Mouse (Mus musculus) embryonic facial prominence, embryonic 10.5 days (tissue): Measurements from ENCODE around the gene Treml4. TPM values are rescaled to one million over a fixed set of nuclear protein-coding genes. Genes with fewer than 3 reads are reported as not detected.
A peak's percentile ranks its signal among the peaks of the same experiment; 100 is the strongest.

Experiments used
- DNase-seq: peaks from one replicate; pipeline ENCODE4 v3.0.0-alpha.2; 2017; ENCODE audit warnings: low spot score
- H3K27ac ChIP-seq: fragments of 300-500 bp; sonication (generic); replicated peaks from 2 replicates; pipeline ENCODE4 v1.5.1; 2016; ENCODE audit warnings: mild to moderate bottlenecking
- H3K27me3 ChIP-seq: fragments of 300-500 bp; sonication (generic); replicated peaks from 2 replicates; pipeline ENCODE4 v1.6.1; 2016; ENCODE audit warnings: low read depth, mild to moderate bottlenecking; ENCODE audit not compliant: poor library complexity, severe bottlenecking
- H3K36me3 ChIP-seq: fragments of 300-500 bp; sonication (generic); replicated peaks from 2 replicates; pipeline ENCODE4 v1.6.1; 2016; ENCODE audit warnings: mild to moderate bottlenecking, moderate library complexity
- H3K4me1 ChIP-seq: fragments of 300-500 bp; sonication (generic); 2 replicates; pipeline ENCODE4 v1.6.1; 2016
- H3K4me3 ChIP-seq: fragments of 300-500 bp; sonication (generic); 2 replicates; pipeline ENCODE4 v1.5.1; 2016; ENCODE audit warnings: mild to moderate bottlenecking, moderate library complexity
- H3K9me3 ChIP-seq: fragments of 300-500 bp; sonication (generic); 2 replicates; pipeline ENCODE4 v1.6.1; 2016; ENCODE audit warnings: mild to moderate bottlenecking
- WGBS: fragments of 180-500 bp; shearing (Covaris S2); methylation state at CpG from one replicate; pipeline ENCODE4 v1.1.7; 2016; 5-methylcytosine and 5-hydroxymethylcytosine counted together
- polyA plus RNA-seq: library from polyadenylated mRNA; unstranded; fragments of >200 nt; fragmentation: Nextera tagmentation; extraction: Ambion mirVana; gene quantifications from 2 replicates; pipeline ENCODE4 v1.2.1, GENCODE M21; 2016

The Treml4 gene
- polyA plus RNA-seq, 1 experiment from 2014 or later: 0.11 TPM

- Histone ChIP-seq H3K36me3 (no peaks in the 10 kb centered on the region), H3K4me1 (no peaks in the 10 kb centered on the region), H3K9me3 (peaks cover 12% of the 10 kb centered on the region; the same call in 1 of the 2 replicates), H3K27me3 (no peaks in the 10 kb centered on the region), H3K4me3 (no peak overlapping the region), H3K27ac (no peak overlapping the region)
- no peak for DNase-seq
- WGBS: 79% methylated on average over 2 of the region's 2 CpGs
Observed at GRCm38 (mm10) chr17:48261868-48262267, 2.2 kb upstream of the Treml4 start.

- Histone ChIP-seq H3K27me3 (no peaks in the 10 kb centered on the region), H3K4me1 (no peaks in the 10 kb centered on the region), H3K4me3 (no peak overlapping the region), H3K27ac (no peak overlapping the region), H3K9me3 (peaks cover 2% of the 10 kb centered on the region; the same call in 1 of the 2 replicates), H3K36me3 (no peaks in the 10 kb centered on the region)
- 92% methylated on average over 7 of the region's 7 CpGs for WGBS
- no peak for DNase-seq
Observed at GRCm38 (mm10) chr17:48264662-48265061, 567 bp downstream of the Treml4 start.

- WGBS: 52% methylated on average over 2 of the region's 2 CpGs
- no peak overlapping the region for H3K4me3 ChIP-seq
- H3K27ac ChIP-seq: no peak overlapping the region
- H3K4me1 ChIP-seq: no peaks in the 10 kb centered on the region
- H3K27me3 ChIP-seq: no peaks in the 10 kb centered on the region
- no peaks in the 10 kb centered on the region for H3K9me3 ChIP-seq
- no peak for DNase-seq
- H3K36me3 ChIP-seq: no peaks in the 10 kb centered on the region
Observed at GRCm38 (mm10) chr17:48266138-48266537, 2.0 kb downstream of the Treml4 start.

- Histone ChIP-seq H3K4me3 (no peak overlapping the region), H3K4me1 (no peaks in the 10 kb centered on the region), H3K36me3 (no peaks in the 10 kb centered on the region), H3K27ac (no peak overlapping the region), H3K9me3 (no peaks in the 10 kb centered on the region), H3K27me3 (no peaks in the 10 kb centered on the region)
- no peak for DNase-seq
- 55% methylated on average over 2 of the region's 2 CpGs for WGBS
Observed at GRCm38 (mm10) chr17:48266610-48267304, 2.7 kb downstream of the Treml4 start.

GRCm38 (mm10) chr17:48267591-48267990, 3.5 kb downstream of the Treml4 start:
- no peaks in the 10 kb centered on the region for H3K36me3 ChIP-seq
- WGBS: 90% methylated on average over 1 of the region's 1 CpGs
- no peaks in the 10 kb centered on the region for H3K4me1 ChIP-seq
- no peaks in the 10 kb centered on the region for H3K27me3 ChIP-seq
- H3K9me3 ChIP-seq: no peaks in the 10 kb centered on the region
- H3K27ac ChIP-seq: no peak overlapping the region
- H3K4me3 ChIP-seq: no peak overlapping the region
- no peak for DNase-seq

GRCm38 (mm10) chr17:48268276-48268675, 4.2 kb downstream of the Treml4 start:
- Histone ChIP-seq H3K27me3 (no peaks in the 10 kb centered on the region), H3K9me3 (no peaks in the 10 kb centered on the region), H3K4me3 (no peak overlapping the region), H3K36me3 (no peaks in the 10 kb centered on the region), H3K27ac (no peak overlapping the region), H3K4me1 (no peaks in the 10 kb centered on the region)
- no peak for DNase-seq

GRCm38 (mm10) chr17:48269833-48270232, 5.7 kb downstream of the Treml4 start:
- no peaks in the 10 kb centered on the region for H3K27me3 ChIP-seq
- H3K27ac ChIP-seq: no peak overlapping the region
- 74% methylated on average over 4 of the region's 4 CpGs for WGBS
- no peak overlapping the region for H3K4me3 ChIP-seq
- no peaks in the 10 kb centered on the region for H3K9me3 ChIP-seq
- DNase-seq: no peak
- H3K36me3 ChIP-seq: no peaks in the 10 kb centered on the region
- no peaks in the 10 kb centered on the region for H3K4me1 ChIP-seq

GRCm38 (mm10) chr17:48272158-48272557, 8.1 kb downstream of the Treml4 start:
- 85% methylated on average over 5 of the region's 5 CpGs for WGBS
- Histone ChIP-seq H3K4me3 (no peak overlapping the region), H3K27me3 (no peaks in the 10 kb centered on the region), H3K9me3 (no peaks in the 10 kb centered on the region), H3K4me1 (peaks cover 4% of the 10 kb centered on the region; the same call in 1 of the 2 replicates), H3K27ac (peak overlapping the region; percentile 40; the same call in 1 of the 2 replicates), H3K36me3 (no peaks in the 10 kb centered on the region)
- DNase-seq: no peak

- no peaks in the 10 kb centered on the region for H3K36me3 ChIP-seq
- H3K27me3 ChIP-seq: no peaks in the 10 kb centered on the region
- H3K27ac ChIP-seq: peak overlapping the region; percentile 40; the same call in 1 of the 2 replicates
- H3K9me3 ChIP-seq: no peaks in the 10 kb centered on the region
- DNase-seq: no peak
- WGBS: 90% methylated on average over 4 of the region's 4 CpGs
- H3K4me3 ChIP-seq: no peak overlapping the region
- H3K4me1 ChIP-seq: peaks cover 4% of the 10 kb centered on the region; the same call in 1 of the 2 replicates
Observed at GRCm38 (mm10) chr17:48272598-48272997, 8.5 kb downstream of the Treml4 start.

- no peaks in the 10 kb centered on the region for H3K9me3 ChIP-seq
- no peaks in the 10 kb centered on the region for H3K27me3 ChIP-seq
- WGBS: 90% methylated on average over 4 of the region's 4 CpGs
- peaks cover 4% of the 10 kb centered on the region; the same call in 1 of the 2 replicates for H3K4me1 ChIP-seq
- H3K27ac ChIP-seq: no peak overlapping the region
- no peaks in the 10 kb centered on the region for H3K36me3 ChIP-seq
- no peak for DNase-seq
- no peak overlapping the region for H3K4me3 ChIP-seq
Observed at GRCm38 (mm10) chr17:48274098-48274497, 10.0 kb downstream of the Treml4 start.

GRCm38 (mm10) chr17:48274885-48275284, 10.8 kb downstream of the Treml4 start:
- WGBS: 29% methylated on average over 6 of the region's 6 CpGs
- Histone ChIP-seq H3K4me3 (no peak overlapping the region), H3K36me3 (no peaks in the 10 kb centered on the region), H3K27me3 (no peaks in the 10 kb centered on the region), H3K9me3 (no peaks in the 10 kb centered on the region), H3K27ac (no peak overlapping the region), H3K4me1 (peaks cover 4% of the 10 kb centered on the region; the same call in 1 of the 2 replicates)
- peak; percentile 81 for DNase-seq

- DNase-seq: no peak
- H3K9me3 ChIP-seq: no peaks in the 10 kb centered on the region
- H3K4me1 ChIP-seq: peaks cover 9% of the 10 kb centered on the region
- no peaks in the 10 kb centered on the region for H3K27me3 ChIP-seq
- no peak overlapping the region for H3K27ac ChIP-seq
- WGBS: 65% methylated on average over 7 of the region's 7 CpGs
- H3K4me3 ChIP-seq: no peak overlapping the region
- no peaks in the 10 kb centered on the region for H3K36me3 ChIP-seq
Observed at GRCm38 (mm10) chr17:48275736-48276135, 11.6 kb downstream of the Treml4 start.

- no peak overlapping the region for H3K27ac ChIP-seq
- no peak for DNase-seq
- H3K4me1 ChIP-seq: peaks cover 32% of the 10 kb centered on the region
- H3K4me3 ChIP-seq: no peak overlapping the region
- H3K36me3 ChIP-seq: no peaks in the 10 kb centered on the region
- H3K9me3 ChIP-seq: no peaks in the 10 kb centered on the region
- H3K27me3 ChIP-seq: no peaks in the 10 kb centered on the region
Observed at GRCm38 (mm10) chr17:48278381-48278780, 14.3 kb downstream of the Treml4 start.
